Mouse (Mus musculus): ENCODE measurements around the gene Kcnip1.

DNA sequence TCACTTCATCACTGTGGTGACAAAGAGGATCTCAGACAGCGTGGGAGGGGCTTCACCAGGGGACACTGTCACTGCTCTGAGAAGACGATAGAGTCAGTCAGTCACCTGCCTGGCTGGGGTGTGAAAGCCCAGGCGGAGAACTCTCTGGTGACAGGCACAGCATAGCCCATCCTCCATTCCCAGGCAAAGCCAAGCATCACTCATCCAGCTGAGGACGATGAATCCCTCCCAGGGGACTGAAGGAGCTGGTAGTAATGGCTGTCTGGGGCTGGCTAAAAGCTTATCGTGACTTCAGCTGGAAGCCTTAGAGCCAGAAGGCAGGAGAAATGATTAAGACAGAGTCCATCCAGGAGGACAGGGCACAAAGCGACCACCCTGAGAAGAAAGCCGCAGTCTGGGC, 182.8 kb downstream of the Kcnip1 start:
- TF ChIP-seq CTCF (IDR thresholded peaks at IDR 0.05; ENCODE audit: low read depth): no peak
- TF ChIP-seq EP300 (optimal IDR thresholded peaks at IDR 0.05): no peak

Measured in stomach, postnatal 0 days (tissue).